Mouse (Mus musculus): ENCODE results near the gene Camk1g. TPM values are rescaled to one million over a fixed set of nuclear protein-coding genes. Genes with fewer than 3 reads are reported as not detected.

The Camk1g gene
- total RNA-seq, 2 experiments from 2014 or later, result 23.6 to 24.4 TPM

DNA sequence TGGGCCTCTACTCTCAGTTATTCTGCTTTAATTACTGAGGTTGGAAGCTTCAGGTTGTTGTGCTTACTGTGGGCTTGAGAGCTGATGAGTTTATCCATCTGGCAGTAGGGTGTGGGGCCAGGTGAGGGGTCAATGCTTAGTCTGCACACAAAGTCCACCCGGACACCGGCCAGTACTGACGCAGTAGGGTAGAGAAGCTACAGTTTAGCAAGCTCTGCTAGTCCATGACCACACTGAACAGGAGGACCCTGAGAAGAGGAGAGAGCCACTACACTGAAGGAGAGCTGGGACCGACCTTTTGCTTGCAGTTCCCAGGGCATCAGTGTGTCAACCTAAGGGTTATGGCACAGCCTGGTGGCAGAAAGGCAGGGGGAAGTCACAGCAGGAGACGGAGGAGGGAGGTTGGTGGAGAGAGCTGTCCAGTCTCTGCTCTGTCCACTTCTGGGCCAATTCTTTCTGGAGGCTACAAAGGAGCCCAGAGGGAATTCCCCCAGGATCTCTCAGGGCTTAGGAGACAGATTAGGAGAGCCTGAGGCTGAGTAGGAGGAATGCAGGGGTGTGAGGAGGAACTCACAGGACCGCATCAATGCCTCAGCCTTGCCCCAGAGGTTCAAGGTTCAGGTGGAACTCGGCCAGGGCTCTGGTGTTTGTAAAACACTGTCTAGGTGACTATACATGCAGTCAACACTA lies 43.5 kb downstream of the Camk1g start:
- Histone ChIP-seq H3K4me3 (no peak overlapping the region), H3K27ac (no peak overlapping the region)
- no peak for DNase-seq (ENCODE audit: low spot score in 2 of 2)
- TF ChIP-seq CTCF (conservative IDR thresholded peaks at IDR 0.05), result peak; percentile 40

DNA sequence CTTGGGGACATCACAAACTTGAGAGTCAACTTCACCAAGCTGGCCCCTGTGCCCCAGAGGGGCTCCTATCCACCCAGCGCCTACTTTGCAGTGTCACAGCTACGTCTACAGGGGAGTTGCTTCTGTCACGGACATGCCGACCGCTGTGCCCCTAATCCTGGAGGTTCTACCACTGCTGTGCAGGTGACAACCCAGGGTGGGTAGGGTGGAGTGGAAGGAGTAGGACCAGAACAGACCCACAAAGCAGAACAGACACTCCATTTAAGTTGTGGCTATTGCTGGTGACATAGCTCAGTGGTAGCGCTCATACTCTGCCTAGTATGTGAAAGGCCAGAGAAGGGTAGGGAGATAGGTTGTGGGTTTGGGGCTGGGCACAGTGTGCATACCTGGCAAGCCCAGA lies 44.2 kb downstream of the Camk1g start:
- TF ChIP-seq CTCF (conservative IDR thresholded peaks at IDR 0.05), result no peak
- Histone ChIP-seq H3K4me3 (no peak overlapping the region), H3K27ac (no peak overlapping the region)
- no peak for DNase-seq (ENCODE audit: low spot score in 2 of 2)

DNA sequence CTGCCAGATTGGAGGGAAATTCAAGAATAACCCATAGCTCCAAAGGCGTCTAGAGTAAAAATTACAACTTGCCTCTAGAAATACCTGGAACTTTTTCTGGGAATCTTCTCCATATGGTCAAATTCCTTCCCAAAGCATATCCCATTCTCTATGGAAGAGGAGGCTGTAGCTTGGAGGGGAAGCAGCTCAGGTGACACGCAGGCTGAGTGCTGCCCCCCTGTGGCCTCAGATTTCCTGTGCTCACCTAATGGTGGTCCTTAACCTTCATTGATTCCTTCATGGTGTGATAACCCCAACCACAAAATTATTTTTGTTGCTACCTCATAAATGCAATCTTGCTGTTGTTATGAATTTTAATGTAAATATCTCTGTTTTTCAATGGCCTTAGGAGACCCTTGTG lies 45.9 kb downstream of the Camk1g start:
- H3K4me3 ChIP-seq, result no peak overlapping the region
- no peak for DNase-seq (ENCODE audit: low spot score in 2 of 2)
- TF ChIP-seq CTCF (conservative IDR thresholded peaks at IDR 0.05), result peak; percentile 83
- no peak overlapping the region for H3K27ac ChIP-seq

DNA sequence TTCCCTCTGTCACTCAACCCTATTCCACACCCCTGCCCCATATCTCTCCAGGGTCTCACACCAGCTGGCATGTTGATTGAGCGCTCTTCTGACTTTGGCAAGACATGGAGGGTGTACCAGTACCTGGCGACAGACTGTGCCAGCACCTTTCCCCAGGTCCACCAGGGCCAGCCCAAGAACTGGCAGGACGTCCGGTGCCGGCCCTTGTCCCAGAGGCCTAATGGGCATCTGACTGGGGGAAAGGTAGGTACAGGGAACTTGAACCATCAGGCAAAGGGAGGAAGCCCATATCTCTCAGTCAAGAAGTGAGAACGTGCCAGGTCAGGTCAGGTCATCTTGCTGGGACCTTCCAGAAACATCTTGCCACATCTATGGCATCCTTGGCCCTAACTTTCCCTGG lies 46.4 kb downstream of the Camk1g start:
- no peak overlapping the region for H3K27ac ChIP-seq
- TF ChIP-seq CTCF (conservative IDR thresholded peaks at IDR 0.05), result no peak
- no peak for DNase-seq (ENCODE audit: low spot score in 2 of 2)
- no peak overlapping the region for H3K4me3 ChIP-seq

DNA sequence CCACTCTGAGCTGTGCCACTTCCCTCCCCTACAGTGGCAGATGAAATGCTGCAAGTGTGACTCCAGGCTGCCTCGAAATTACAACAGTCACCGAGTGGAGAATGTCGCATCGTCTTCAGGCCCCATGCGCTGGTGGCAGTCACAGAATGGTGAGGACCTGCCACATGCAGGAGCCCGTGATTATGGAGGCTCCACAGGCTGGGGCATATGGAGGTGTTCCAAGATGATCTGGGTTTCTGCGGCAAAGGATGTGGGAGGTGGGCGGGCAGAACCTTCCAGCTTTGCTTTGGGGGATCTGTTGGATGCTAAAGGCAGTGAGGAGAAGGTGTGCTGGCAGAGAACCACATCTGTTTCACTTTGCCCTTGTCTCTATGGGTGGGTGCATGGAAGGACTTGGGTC lies 49.7 kb downstream of the Camk1g start:
- Histone ChIP-seq H3K27ac (no peak overlapping the region), H3K4me3 (no peak overlapping the region)
- no peak for TF ChIP-seq CTCF (conservative IDR thresholded peaks at IDR 0.05)
- DNase-seq (ENCODE audit: low spot score in 2 of 2), result no peak

DNA sequence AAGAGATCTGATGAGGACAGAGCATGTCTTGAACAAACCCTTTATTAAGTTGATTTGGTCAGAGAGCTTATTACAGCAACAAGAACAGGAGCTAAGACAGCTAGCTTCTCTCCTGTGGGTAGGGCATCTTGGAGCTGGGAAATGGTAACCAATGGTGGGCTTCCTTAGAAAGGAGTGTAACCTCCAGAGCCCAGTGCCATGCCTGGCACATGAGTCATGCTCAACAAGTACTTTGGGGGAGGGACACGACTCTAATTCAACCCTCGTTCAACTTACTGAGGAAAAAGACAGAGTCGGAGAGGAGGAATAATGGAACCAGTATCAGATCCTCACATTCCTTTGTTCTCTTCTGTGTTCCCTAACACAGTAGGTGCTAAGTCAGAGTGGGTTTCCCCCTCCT lies 50.4 kb downstream of the Camk1g start:
- Histone ChIP-seq H3K27ac (no peak overlapping the region), H3K4me3 (no peak overlapping the region)
- no peak for DNase-seq (ENCODE audit: low spot score in 2 of 2)
- no peak for TF ChIP-seq CTCF (conservative IDR thresholded peaks at IDR 0.05)

DNA sequence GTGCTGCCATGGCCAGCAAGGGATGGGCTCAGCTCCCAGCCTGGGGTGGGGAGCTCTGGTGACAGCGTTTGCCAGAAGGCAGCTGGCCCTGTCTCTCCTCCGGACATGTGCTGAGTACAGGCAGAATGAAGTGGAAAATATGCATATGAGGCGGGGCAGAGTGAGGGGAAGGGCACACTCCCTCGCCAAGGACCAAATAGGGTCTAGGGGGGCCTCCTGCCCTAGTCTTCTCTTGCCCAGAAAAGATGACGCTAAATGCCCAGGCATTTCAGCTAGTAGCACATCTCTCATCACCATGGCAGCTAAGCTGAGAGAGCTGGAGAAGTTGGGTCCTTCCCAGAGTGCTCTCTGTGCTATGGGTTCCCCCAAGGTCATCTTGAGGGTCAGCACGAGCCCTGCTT lies 52.9 kb downstream of the Camk1g start:
- peak overlapping the region; percentile 76 for H3K27ac ChIP-seq
- peak in 1 of 2 experiments; percentile 69 for DNase-seq (ENCODE audit: low spot score in 2 of 2)
- H3K4me3 ChIP-seq, result no peak overlapping the region
- TF ChIP-seq CTCF (conservative IDR thresholded peaks at IDR 0.05), result no peak

DNA sequence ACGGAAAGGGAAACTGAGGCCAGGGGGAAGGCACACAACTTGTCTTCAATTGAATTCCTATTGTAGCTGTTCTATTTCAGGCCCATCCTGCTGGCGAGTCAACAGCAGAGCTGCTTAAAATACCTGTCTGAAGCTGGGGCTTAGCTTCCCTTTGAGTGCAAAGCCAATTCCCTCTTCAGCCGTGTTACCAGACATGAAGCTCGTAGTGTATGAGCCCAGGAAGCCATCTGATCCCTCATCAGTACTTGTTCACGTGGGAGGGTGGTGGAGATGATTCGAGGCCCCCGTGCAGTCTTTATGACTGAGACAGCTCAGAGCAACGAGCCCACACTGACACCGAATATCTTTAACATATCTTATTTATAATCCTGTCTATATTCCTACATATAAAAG lies 53.7 kb downstream of the Camk1g start:
- H3K27ac ChIP-seq, result peak overlapping the region; percentile 76
- no peak for TF ChIP-seq CTCF (conservative IDR thresholded peaks at IDR 0.05)
- H3K4me3 ChIP-seq, result no peak overlapping the region
- no peak for DNase-seq (ENCODE audit: low spot score in 2 of 2)

DNA sequence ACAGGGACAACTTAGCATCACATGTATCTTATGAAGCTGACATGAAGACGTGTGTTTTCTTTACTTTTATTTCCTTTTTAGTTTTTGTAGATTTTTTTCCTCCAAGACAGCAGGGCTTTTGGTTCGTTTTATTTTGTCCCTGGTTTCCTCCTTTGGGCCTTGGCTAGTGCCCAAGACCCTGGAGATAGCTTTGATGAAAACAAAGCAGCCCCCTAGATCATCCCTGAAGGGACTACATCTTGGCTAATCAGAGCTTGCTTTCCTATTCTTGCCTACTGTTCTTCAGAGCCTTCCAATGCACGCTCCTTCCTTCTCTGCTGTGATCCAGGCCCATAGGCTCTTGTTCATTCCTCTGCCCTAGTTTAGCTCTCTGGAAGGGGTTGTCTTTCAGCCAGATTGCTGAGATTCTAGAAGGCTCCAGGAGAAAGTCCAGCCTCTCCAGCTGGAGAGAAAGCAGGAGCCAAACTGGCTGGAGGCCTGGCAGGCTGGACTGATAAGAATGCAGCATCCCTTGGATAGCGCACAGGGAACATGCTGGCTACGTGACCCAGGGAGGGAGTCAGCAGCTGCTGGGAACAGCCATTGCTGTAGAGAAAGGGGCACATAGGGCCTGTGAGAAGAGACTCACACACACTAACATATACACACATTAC lies 54.3 kb downstream of the Camk1g start:
- Histone ChIP-seq H3K4me3 (no peak overlapping the region), H3K27ac (peak overlapping the region; percentile 76)
- no peak for TF ChIP-seq CTCF (conservative IDR thresholded peaks at IDR 0.05)
- peak in 1 of 2 experiments; percentile 58 for DNase-seq (ENCODE audit: low spot score in 2 of 2)

DNA sequence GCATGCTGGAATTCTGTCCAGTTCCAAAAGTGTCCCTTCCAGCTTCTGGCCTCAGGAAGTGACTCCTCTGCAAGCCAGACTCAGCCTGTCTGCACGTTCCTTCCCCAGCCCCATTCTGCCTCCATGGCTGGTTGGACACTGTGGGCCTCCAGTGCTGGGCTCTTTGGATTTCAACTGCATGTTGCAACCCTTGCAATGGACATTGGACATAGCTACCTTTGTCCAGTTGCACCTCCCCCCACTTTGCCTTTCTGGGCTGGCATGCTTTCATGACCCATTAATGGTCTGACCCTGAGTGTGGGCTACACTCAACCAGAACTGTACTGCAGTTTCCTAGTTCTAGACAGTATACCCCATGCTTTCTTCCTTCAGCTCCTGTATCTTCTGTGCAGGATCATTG lies 58.5 kb downstream of the Camk1g start:
- Histone ChIP-seq H3K4me3 (no peak overlapping the region), H3K27ac (no peak overlapping the region)
- no peak for DNase-seq (ENCODE audit: low spot score in 2 of 2)
- no peak for TF ChIP-seq CTCF (conservative IDR thresholded peaks at IDR 0.05)

DNA sequence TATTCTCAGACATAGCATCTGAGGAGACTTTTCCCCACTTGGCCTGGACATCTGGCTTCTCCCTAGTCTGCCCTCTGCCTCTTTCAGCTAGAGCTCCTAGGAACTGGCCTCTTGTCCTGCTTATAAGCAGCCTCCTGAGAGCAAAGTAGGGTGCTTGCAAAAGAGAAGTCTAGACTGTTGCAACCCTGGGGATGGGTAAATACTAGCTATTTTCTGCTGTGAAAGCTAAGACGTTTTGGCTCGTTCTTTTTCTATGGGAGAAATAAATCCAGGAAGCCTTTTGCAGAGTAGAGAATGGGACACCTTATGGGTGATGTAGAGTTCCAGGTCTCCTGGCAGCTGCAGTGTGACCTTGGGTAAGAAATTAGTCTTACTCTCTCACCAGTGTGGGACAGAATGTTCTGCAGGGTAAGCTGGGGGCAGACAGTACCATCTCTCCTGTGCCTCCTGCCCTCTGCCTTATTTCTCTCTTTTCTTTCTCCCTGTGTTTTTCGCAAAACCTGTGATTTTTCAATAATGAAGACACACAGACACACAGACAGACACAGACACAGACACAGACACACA lies 59.5 kb downstream of the Camk1g start:
- Histone ChIP-seq H3K27ac (no peak overlapping the region), H3K4me3 (no peak overlapping the region)
- DNase-seq (ENCODE audit: low spot score in 2 of 2), result no peak
- TF ChIP-seq CTCF (conservative IDR thresholded peaks at IDR 0.05), result no peak

DNA sequence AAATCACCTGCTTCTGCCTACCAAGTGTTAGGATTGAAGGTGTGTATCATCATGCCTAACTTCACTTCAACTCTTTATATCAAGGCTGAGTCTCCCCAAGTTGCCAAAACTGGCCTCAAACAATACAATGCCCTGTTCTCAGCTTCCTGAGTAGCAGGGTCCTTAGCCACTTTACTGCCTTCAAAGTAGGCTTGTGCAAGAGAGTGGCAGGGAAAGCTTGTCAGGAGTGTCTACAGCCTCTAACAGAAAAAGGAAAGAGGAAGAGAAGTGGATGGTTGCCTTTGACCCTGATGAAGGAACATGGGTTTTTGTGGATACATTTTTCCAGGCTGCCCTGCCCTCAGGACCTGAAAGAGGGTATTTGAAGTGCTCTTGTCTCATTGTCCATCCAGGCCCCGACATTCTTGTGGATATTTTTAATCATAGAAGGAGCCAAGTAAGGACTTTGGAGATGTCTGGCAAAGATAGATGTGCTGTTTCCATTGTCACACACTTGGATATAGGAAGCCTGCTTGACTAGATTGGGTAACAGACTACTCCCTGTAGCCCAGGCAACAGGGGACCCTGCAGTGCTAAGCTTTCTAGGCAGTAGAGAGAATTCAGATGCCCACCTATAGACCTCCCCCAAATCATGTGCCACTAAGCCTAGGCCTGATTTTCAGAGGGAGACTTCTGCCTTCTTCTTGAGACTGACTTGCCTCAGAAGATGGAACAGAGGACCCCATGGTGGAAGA lies 60.1 kb downstream of the Camk1g start:
- no peak for TF ChIP-seq CTCF (conservative IDR thresholded peaks at IDR 0.05)
- no peak overlapping the region for H3K4me3 ChIP-seq

DNA sequence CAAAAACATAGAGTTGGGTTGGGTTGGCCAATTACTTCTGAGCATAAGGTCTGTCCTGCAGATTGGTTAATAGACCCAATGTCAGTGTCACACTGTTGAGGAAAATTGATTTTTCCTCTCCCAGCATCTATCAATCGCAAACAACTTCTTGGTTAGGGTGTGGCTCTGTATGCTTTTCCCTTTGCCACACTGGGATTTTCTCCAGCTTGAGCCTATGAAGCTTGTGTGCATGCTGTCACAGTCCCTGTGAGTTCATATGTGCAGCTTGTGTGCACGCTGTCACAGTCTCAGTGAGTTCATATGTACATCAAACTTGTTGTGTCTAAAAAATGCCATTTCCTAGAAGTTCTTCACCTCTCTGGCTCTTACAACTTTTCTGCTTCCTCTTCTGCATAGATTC lies 63.3 kb downstream of the Camk1g start:
- TF ChIP-seq CTCF (conservative IDR thresholded peaks at IDR 0.05), result no peak
- H3K27ac ChIP-seq, result no peak overlapping the region
- no peak for DNase-seq (ENCODE audit: low spot score in 2 of 2)
- H3K4me3 ChIP-seq, result no peak overlapping the region

More for the DNA sequence above, 60.1 kb downstream of the Camk1g start:
- DNase-seq (ENCODE audit: low spot score in 2 of 2), result no peak
- no peak overlapping the region for H3K27ac ChIP-seq
